Mouse (Mus musculus): ENCODE results near the gene Calml4. TPM values are rescaled to one million over a fixed set of nuclear protein-coding genes. Genes with fewer than 3 reads are reported as not detected.

Gene Calml4
- total and polyA plus RNA-seq, 3 experiments: 0.62 to 4.6 TPM; not detected in 1

DNA sequence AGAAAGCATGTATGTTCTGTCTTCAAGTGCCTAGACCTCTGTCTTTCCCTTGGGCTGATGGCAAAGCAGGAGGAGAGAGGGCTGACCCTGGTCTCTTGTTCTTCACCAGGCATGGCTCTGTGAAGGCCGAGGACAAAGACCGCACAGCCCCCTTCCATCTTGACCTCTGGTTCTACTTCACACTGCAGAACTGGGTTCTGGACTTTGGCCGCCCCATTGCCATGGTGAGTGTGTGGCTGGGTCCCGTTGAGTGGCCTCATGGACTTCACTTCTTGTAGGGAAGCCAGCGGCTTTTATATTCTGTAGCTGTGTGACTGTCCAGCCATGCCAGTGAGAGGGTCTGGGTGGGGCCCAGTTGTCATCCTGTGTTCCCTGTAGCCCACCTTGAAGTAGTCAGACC, 13.4 kb upstream of the Calml4 start:
- TF ChIP-seq MAFK (IDR thresholded peaks at IDR 0.05; ENCODE audit: borderline replicate concordance, low read depth, low read length) (no peak), JUND (IDR thresholded peaks at IDR 0.05; ENCODE audit: low read depth, low read length) (no peak), NRF1 (IDR thresholded peaks at IDR 0.05; ENCODE audit: insufficient read depth, low read depth, low read length, poor library complexity, severe bottlenecking) (no peak), SMC3 (IDR thresholded peaks at IDR 0.05; ENCODE audit: low read depth, low read length) (no peak), POLR2AphosphoS5 (IDR thresholded peaks at IDR 0.05; ENCODE audit: borderline replicate concordance, low read depth, low read length) (no peak), E2F4 (IDR thresholded peaks at IDR 0.05; ENCODE audit: borderline replicate concordance, low read depth, low read length) (no peak), ZC3H11A (IDR thresholded peaks at IDR 0.05; ENCODE audit: low read depth, low read length) (no peak), HCFC1 (IDR thresholded peaks at IDR 0.05; ENCODE audit: low read depth, low read length) (no peak), MYC (IDR thresholded peaks at IDR 0.05; ENCODE audit: low read depth, low read length) (no peak), MAX (IDR thresholded peaks at IDR 0.05; ENCODE audit: low read length) (no peak), CHD1 (IDR thresholded peaks at IDR 0.05; ENCODE audit: low read depth, low read length) (no peak), POLR2AphosphoS2 (IDR thresholded peaks at IDR 0.05; ENCODE audit: low read length) (no peak), TCF12 (IDR thresholded peaks at IDR 0.05; ENCODE audit: low read depth, low read length) (no peak), MXI1 (IDR thresholded peaks at IDR 0.05; ENCODE audit: low read depth, low read length) (no peak), TAL1 (IDR thresholded peaks at IDR 0.05; ENCODE audit: low read length) (no peak), USF2 (IDR thresholded peaks at IDR 0.05; ENCODE audit: borderline replicate concordance in 1 of 2, insufficient read depth in 1 of 2, low read depth in 1 of 2, low read length in 2 of 2) (no peak)

GRCm38 (mm10) chr9:62847694-62848093, 10.2 kb upstream of the Calml4 start:
- no peaks in the 10 kb centered on the region for H3K79me2 ChIP-seq (ENCODE audit: control insufficient read depth, insufficient read depth, low read length, poor library complexity)
- no peaks in the 10 kb centered on the region for H3K27me3 ChIP-seq (ENCODE audit: control insufficient read depth in 1 of 2, insufficient read depth in 2 of 2, low read length in 2 of 2)
- peak; percentile 89 for DNase-seq (ENCODE audit: low read depth, low spot score)
- H3K4me3 ChIP-seq (ENCODE audit: control insufficient read depth in 1 of 2, insufficient read depth in 1 of 2, low read depth in 2 of 2, low read length in 2 of 2): no peak overlapping the region
- H3K36me3 ChIP-seq (ENCODE audit: control insufficient read depth in 1 of 2, insufficient read depth in 2 of 2, low read length in 2 of 2): no peaks in the 10 kb centered on the region
- no peak overlapping the region for H3K27ac ChIP-seq (ENCODE audit: control insufficient read depth, low read depth, low read length)
- no peaks in the 10 kb centered on the region for H3K4me1 ChIP-seq (ENCODE audit: control insufficient read depth in 1 of 2, insufficient read depth in 2 of 2, low read length in 2 of 2)
- H3K9me3 ChIP-seq (replicated peaks; ENCODE audit: insufficient read depth, low read length): no peaks in the 10 kb centered on the region
- no peak overlapping the region for H3K9ac ChIP-seq (ENCODE audit: control insufficient read depth, low read depth, low read length, poor library complexity, severe bottlenecking)
- no peak for TF ChIP-seq UBTF (IDR thresholded peaks at IDR 0.05; ENCODE audit: borderline replicate concordance, insufficient read depth, low read depth, low read length)
- TF ChIP-seq EP300 (IDR thresholded peaks at IDR 0.05; ENCODE audit: low read depth in 1 of 2, low read length in 2 of 2): no peak
- no peak for TF ChIP-seq CHD1 (IDR thresholded peaks at IDR 0.05; ENCODE audit: low read depth, low read length)
- TF ChIP-seq MEF2A (IDR thresholded peaks at IDR 0.05; ENCODE audit: extremely low read depth, insufficient replicate concordance, low read depth, low read length, poor library complexity, severe bottlenecking): no peak
- no peak for TF ChIP-seq KAT2A (conservative IDR thresholded peaks at IDR 0.05; ENCODE audit: low read depth, low read length)
- TF ChIP-seq MYB (IDR thresholded peaks at IDR 0.05; ENCODE audit: low read depth, low read length): no peak
- TF ChIP-seq CHD2 (IDR thresholded peaks at IDR 0.05; ENCODE audit: low read length): no peak
- no peak for TF ChIP-seq TCF12 (IDR thresholded peaks at IDR 0.05; ENCODE audit: low read depth, low read length)
- peak; percentile 32; the same call in 1 of the 2 replicates for TF ChIP-seq HCFC1 (IDR thresholded peaks at IDR 0.05; ENCODE audit: low read depth, low read length)
- TF ChIP-seq NRF1 (IDR thresholded peaks at IDR 0.05; ENCODE audit: insufficient read depth, low read depth, low read length, poor library complexity, severe bottlenecking): no peak
- TF ChIP-seq ZMIZ1 (IDR thresholded peaks at IDR 0.05; ENCODE audit: low read depth, low read length): no peak
- peak in 2 of 3 experiments; percentile 97 to 100; a peak in 5 of 6 replicates for TF ChIP-seq CTCF (IDR thresholded peaks at IDR 0.05 in 2 of 3, conservative IDR thresholded peaks at IDR 0.05 in 1 of 3; ENCODE audit: control insufficient read depth in 1 of 3, insufficient read depth in 1 of 3, low read depth in 2 of 3, low read length in 3 of 3, poor library complexity in 1 of 3, severe bottlenecking in 1 of 3)
- TF ChIP-seq USF1 (IDR thresholded peaks at IDR 0.05; ENCODE audit: low read depth, low read length): no peak
- no peak for TF ChIP-seq TBP (IDR thresholded peaks at IDR 0.05; ENCODE audit: low read depth, low read length)
- no peak for TF ChIP-seq POLR2AphosphoS5 (IDR thresholded peaks at IDR 0.05; ENCODE audit: borderline replicate concordance, low read depth, low read length)
- TF ChIP-seq BHLHE40 (IDR thresholded peaks at IDR 0.05; ENCODE audit: borderline replicate concordance, low read depth, low read length): peak; percentile 37; the same call in 1 of the 2 replicates
- TF ChIP-seq ELF1 (IDR thresholded peaks at IDR 0.05; ENCODE audit: low read depth, low read length): peak; percentile 57; the same call in 1 of the 2 replicates
- TF ChIP-seq MAFK (IDR thresholded peaks at IDR 0.05; ENCODE audit: borderline replicate concordance, low read depth, low read length): no peak
- no peak for TF ChIP-seq GABPA (IDR thresholded peaks at IDR 0.05; ENCODE audit: low read depth, low read length)
- TF ChIP-seq RAD21 (IDR thresholded peaks at IDR 0.05; ENCODE audit: low read depth, low read length): peak; percentile 85

More for the DNA sequence above, 13.4 kb upstream of the Calml4 start:
- Histone ChIP-seq H3K4me3 (ENCODE audit: control insufficient read depth in 1 of 2, insufficient read depth in 1 of 2, low read depth in 2 of 2, low read length in 2 of 2) (no peak overlapping the region), H3K79me2 (ENCODE audit: control insufficient read depth, insufficient read depth, low read length, poor library complexity) (0 out of 2 replicates have a peak, but pooled peaks cover under 1% of the 10 kb centered on the region), H3K36me3 (ENCODE audit: control insufficient read depth in 1 of 2, insufficient read depth in 2 of 2, low read length in 2 of 2) (peaks cover 0 to 3% of the 10 kb centered on the region in 2 experiments; a peak in 1 of 4 replicates), H3K4me1 (ENCODE audit: control insufficient read depth in 1 of 2, insufficient read depth in 2 of 2, low read length in 2 of 2) (peaks cover 0 to 4% of the 10 kb centered on the region in 2 experiments; a peak in 2 of 4 replicates), H3K27ac (ENCODE audit: control insufficient read depth, low read depth, low read length) (no peak overlapping the region), H3K9ac (ENCODE audit: control insufficient read depth, low read depth, low read length, poor library complexity, severe bottlenecking) (no peak overlapping the region), H3K9me3 (replicated peaks; ENCODE audit: insufficient read depth, low read length) (no peaks in the 10 kb centered on the region), H3K27me3 (ENCODE audit: control insufficient read depth in 1 of 2, insufficient read depth in 2 of 2, low read length in 2 of 2) (no peaks in the 10 kb centered on the region)
- no peak for DNase-seq (ENCODE audit: low read depth, low spot score)

All from MEL (cell line).